ENCODE assay signal across 27 mouse cellular contexts in the genomic region with DNA sequence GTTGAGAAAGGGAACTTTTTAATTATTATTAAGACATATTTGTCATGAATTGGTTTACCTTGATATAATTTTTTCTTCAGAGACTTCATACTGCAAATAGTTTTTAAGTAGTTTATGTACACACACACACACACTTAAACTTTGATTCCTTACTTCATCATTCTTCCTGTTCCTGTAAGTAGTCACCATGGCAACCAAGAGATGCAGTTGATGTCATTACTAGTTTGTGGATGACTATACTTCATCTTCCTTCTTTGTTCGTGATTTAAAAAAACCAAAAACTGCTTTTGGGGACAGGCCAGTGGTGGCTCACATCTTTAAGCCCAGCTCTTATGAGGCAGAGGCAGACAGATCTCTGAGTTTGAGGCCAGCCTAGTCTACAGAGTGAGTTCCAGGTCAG.
DNase-seq lines count a peak whose midpoint lies in the region; ATAC-seq and TF ChIP-seq lines count a peak whose summit lies in the region.
"Had no signal": no experiment of that assay in that cellular context is flagged by ENCODE, and none has a peak within 500 bp of the region (broad histone marks: within the 10 kb centered on the region; RNA-seq: fewer than 3 reads in every experiment).

No protein-coding gene starts in this region.

- no peaks in the 10 kb centered on the region for H3K36me3 ChIP-seq in liver, adult 2 months (ENCODE audit: control insufficient read depth, insufficient read depth, low read length)
- H3K36me3 ChIP-seq in liver, postnatal 0 days (replicated peaks; ENCODE audit: insufficient read depth, low read length), result no peaks in the 10 kb centered on the region
- no peaks in the 10 kb centered on the region for H3K36me3 ChIP-seq in forebrain, embryonic 16.5 days (ENCODE audit: control insufficient read depth, insufficient read depth)
- H3K36me3 ChIP-seq: lung, embryonic 15.5 days; neural tube, embryonic 12.5 days had no signal

- H3K4me2 ChIP-seq in liver, postnatal 0 days (ENCODE audit: low read depth, low read length), result no peak overlapping the region
- no peak overlapping the region for H3K4me2 ChIP-seq in forebrain, embryonic 16.5 days (ENCODE audit: low read length)
- H3K4me2 ChIP-seq: liver, embryonic 15.5 days; lung, embryonic 15.5 days; neural tube, embryonic 12.5 days had no signal

- no peaks in the 10 kb centered on the region for H3K27me3 ChIP-seq in liver, adult 2 months (ENCODE audit: control insufficient read depth, insufficient read depth, low read length)
- H3K27me3 ChIP-seq in liver, postnatal 0 days (ENCODE audit: insufficient read depth, low read length), result no peaks in the 10 kb centered on the region
- no peaks in the 10 kb centered on the region for H3K27me3 ChIP-seq in forebrain, embryonic 16.5 days (replicated peaks; ENCODE audit: control insufficient read depth, insufficient read depth, low read length)
- H3K27me3 ChIP-seq: liver, embryonic 15.5 days; lung, embryonic 15.5 days; megakaryocyte, embryonic 14.5 days; neural tube, embryonic 12.5 days had no signal

- no peaks in the 10 kb centered on the region for H3K9me3 ChIP-seq in liver, postnatal 0 days (ENCODE audit: low read length)
- no peaks in the 10 kb centered on the region for H3K9me3 ChIP-seq in forebrain, embryonic 16.5 days (ENCODE audit: control insufficient read depth, low read length)
- H3K9me3 ChIP-seq: liver, embryonic 15.5 days; lung, embryonic 15.5 days; megakaryocyte, embryonic 14.5 days; neural tube, embryonic 12.5 days had no signal

- H3K4me3 ChIP-seq in liver, adult 2 months (ENCODE audit: insufficient read depth, low read depth, low read length), result no peak overlapping the region
- H3K4me3 ChIP-seq in liver, postnatal 0 days (ENCODE audit: low read depth, low read length), result no peak overlapping the region
- H3K4me3 ChIP-seq in forebrain, embryonic 16.5 days (replicated peaks; ENCODE audit: low read length), result no peak overlapping the region
- H3K4me3 ChIP-seq: erythroblast, embryonic 14.5 days; liver, embryonic 15.5 days; lung, embryonic 15.5 days; megakaryocyte, embryonic 14.5 days; neural tube, embryonic 12.5 days had no signal

- TF ChIP-seq EP300 in liver, postnatal 0 days (IDR thresholded peaks at IDR 0.05; ENCODE audit: low read depth), result no peak

- H3K27ac ChIP-seq in liver, adult 2 months (replicated peaks; ENCODE audit: insufficient read depth, low read depth, low read length), result no peak overlapping the region
- H3K27ac ChIP-seq in liver, postnatal 0 days (ENCODE audit: low read depth), result no peak overlapping the region
- H3K27ac ChIP-seq in forebrain, embryonic 16.5 days (ENCODE audit: low read length), result no peak overlapping the region
- H3K27ac ChIP-seq: liver, embryonic 15.5 days; lung, embryonic 15.5 days; neural tube, embryonic 12.5 days had no signal

- no peak for ATAC-seq in liver, postnatal 0 days
- ATAC-seq in forebrain, embryonic 16.5 days, result no peak
- ATAC-seq: forebrain, postnatal 0 days; hindbrain, embryonic 16.5 days had no signal

- peaks cover 6% of the 10 kb centered on the region; the same call in 1 of the 2 replicates for H3K79me2 ChIP-seq in liver, adult 2 months (ENCODE audit: control insufficient read depth, insufficient read depth, low read length)

- no peaks in the 10 kb centered on the region for H3K4me1 ChIP-seq in liver, adult 2 months (ENCODE audit: control insufficient read depth, insufficient read depth, low read length)
- no peaks in the 10 kb centered on the region for H3K4me1 ChIP-seq in liver, postnatal 0 days (ENCODE audit: insufficient read depth)
- peaks cover 7% of the 10 kb centered on the region for H3K4me1 ChIP-seq in forebrain, embryonic 16.5 days (replicated peaks; ENCODE audit: control insufficient read depth, insufficient read depth, low read length)
- H3K4me1 ChIP-seq: liver, embryonic 15.5 days; lung, embryonic 15.5 days; neural tube, embryonic 12.5 days had no signal

- peak; percentile 19 for DNase-seq in liver, adult 2 months (ENCODE audit: extremely low read depth, low read depth, low spot score)
- no peak for DNase-seq in liver, postnatal 0 days
- peak; percentile 17 to 23 for DNase-seq in B cell, adult 2 months
- peak; percentile 43 for DNase-seq in brain, adult 2 months (ENCODE audit: low read depth, low spot score)
- peak; percentile 18 for DNase-seq in naive thymus-derived CD4-positive, alpha-beta T cell, adult 2 months (ENCODE audit: low read depth)
- DNase-seq in gastrocnemius, adult 8-10 months (ENCODE audit: low spot score in 2 of 2), result no peak
- DNase-seq in testis, postnatal 14 days (ENCODE audit: low spot score), result no peak
- DNase-seq: adrenal gland, postnatal 25 days; cerebellum, adult 18-20 months; cerebellum, postnatal 10 days; forebrain, postnatal 0 days; gastrocnemius, postnatal 14 days; kidney, adult 11 months; kidney, postnatal 14 days; layer of hippocampus, postnatal 36 days; liver; lung, postnatal 4 days; midbrain, embryonic 14.5 days; thymus, adult 18-20 months; thymus, postnatal 25 days had no signal

- 79% methylated on average over 1 of the region's 1 CpGs for WGBS in liver, adult 2 months
- WGBS in liver, postnatal 0 days (ENCODE audit: insufficient replicate concordance), result 73% methylated on average over 1 of the region's 1 CpGs
- WGBS in forebrain, embryonic 16.5 days, result 78% methylated on average over 1 of the region's 1 CpGs

- no peak overlapping the region for H3K9ac ChIP-seq in liver, adult 2 months (ENCODE audit: low read depth, low read length)
- H3K9ac ChIP-seq in liver, postnatal 0 days (replicated peaks), result no peak overlapping the region
- no peak overlapping the region for H3K9ac ChIP-seq in forebrain, embryonic 16.5 days (replicated peaks; ENCODE audit: low read depth, low read length)
- H3K9ac ChIP-seq: forebrain, postnatal 0 days; liver, embryonic 15.5 days; lung, embryonic 15.5 days; neural tube, embryonic 12.5 days had no signal

- TF ChIP-seq CTCF in liver, adult 2 months (IDR thresholded peaks at IDR 0.05; ENCODE audit: low read depth, low read length), result no peak
- TF ChIP-seq CTCF in liver, postnatal 0 days (IDR thresholded peaks at IDR 0.05; ENCODE audit: low read depth), result no peak

- no peak for TF ChIP-seq POLR2A in liver, adult 2 months (IDR thresholded peaks at IDR 0.05; ENCODE audit: extremely low read depth, insufficient read depth, low read length)

Comparison
In these comparisons a context has a peak if more than half of its experiments do, and no peak if none do; other contexts are left out.
1. DNase-seq: peak in liver, adult 2 months (single experiment), B cell, adult 2 months (2 of 2), brain, adult 2 months (single experiment) and naive thymus-derived CD4-positive, alpha-beta T cell, adult 2 months (single experiment); none in liver, postnatal 0 days (single experiment), gastrocnemius, adult 8-10 months (0 of 2) and testis, postnatal 14 days (single experiment).